Mouse (Mus musculus): ENCODE data around the gene Rassf2. TPM values are rescaled to one million over a fixed set of nuclear protein-coding genes. Genes with fewer than 3 reads are reported as not detected.

The Rassf2 gene
- polyA plus RNA-seq, 1 experiment from 2014 or later = 25.2 TPM

GRCm38 (mm10) chr2:132053824-132054223 lies 23.8 kb upstream of the Rassf2 start:
- Histone ChIP-seq H3K4me2 (ENCODE audit: low read length) (no peak overlapping the region), H3K27me3 (replicated peaks; ENCODE audit: control insufficient read depth, insufficient read depth, low read length) (no peaks in the 10 kb centered on the region), H3K9ac (ENCODE audit: low read depth, low read length) (no peak overlapping the region), H3K36me3 (ENCODE audit: control insufficient read depth, insufficient read depth, low read length) (peaks cover 30% of the 10 kb centered on the region), H3K4me3 (ENCODE audit: low read length) (no peak overlapping the region), H3K27ac (ENCODE audit: low read depth, low read length) (no peak overlapping the region), H3K9me3 (ENCODE audit: control insufficient read depth, low read length) (no peaks in the 10 kb centered on the region), H3K4me1 (ENCODE audit: control insufficient read depth, insufficient read depth, low read depth, low read length) (no peaks in the 10 kb centered on the region)
- ATAC-seq = no peak
- 89% methylated on average over 4 of the region's 4 CpGs for WGBS

- H3K36me3 ChIP-seq (ENCODE audit: control insufficient read depth, insufficient read depth, low read length) = peaks cover 16% of the 10 kb centered on the region
- no peaks in the 10 kb centered on the region for H3K4me1 ChIP-seq (ENCODE audit: control insufficient read depth, insufficient read depth, low read depth, low read length)
- no peak overlapping the region for H3K9ac ChIP-seq (ENCODE audit: low read depth, low read length)
- 88% methylated on average over 5 of the region's 5 CpGs for WGBS
- H3K4me2 ChIP-seq (ENCODE audit: low read length) = no peak overlapping the region
- H3K27ac ChIP-seq (ENCODE audit: low read depth, low read length) = no peak overlapping the region
- no peak for ATAC-seq
- no peaks in the 10 kb centered on the region for H3K27me3 ChIP-seq (replicated peaks; ENCODE audit: control insufficient read depth, insufficient read depth, low read length)
- no peak overlapping the region for H3K4me3 ChIP-seq (ENCODE audit: low read length)
- H3K9me3 ChIP-seq (ENCODE audit: control insufficient read depth, low read length) = no peaks in the 10 kb centered on the region
Measured at GRCm38 (mm10) chr2:132051798-132052197, 21.7 kb upstream of the Rassf2 start.

- Histone ChIP-seq H3K4me1 (ENCODE audit: control insufficient read depth, insufficient read depth, low read depth, low read length) (no peaks in the 10 kb centered on the region), H3K9me3 (ENCODE audit: control insufficient read depth, low read length) (no peaks in the 10 kb centered on the region), H3K36me3 (ENCODE audit: control insufficient read depth, insufficient read depth, low read length) (peaks cover 3% of the 10 kb centered on the region; the same call in 1 of the 2 replicates), H3K4me2 (ENCODE audit: low read length) (no peak overlapping the region), H3K9ac (ENCODE audit: low read depth, low read length) (no peak overlapping the region), H3K27ac (ENCODE audit: low read depth, low read length) (no peak overlapping the region), H3K27me3 (replicated peaks; ENCODE audit: control insufficient read depth, insufficient read depth, low read length) (no peaks in the 10 kb centered on the region), H3K4me3 (ENCODE audit: low read length) (no peak overlapping the region)
- ATAC-seq = no peak
- 56% methylated on average over 3 of the region's 3 CpGs for WGBS
Measured at GRCm38 (mm10) chr2:132049921-132050320, 19.9 kb upstream of the Rassf2 start.

DNA sequence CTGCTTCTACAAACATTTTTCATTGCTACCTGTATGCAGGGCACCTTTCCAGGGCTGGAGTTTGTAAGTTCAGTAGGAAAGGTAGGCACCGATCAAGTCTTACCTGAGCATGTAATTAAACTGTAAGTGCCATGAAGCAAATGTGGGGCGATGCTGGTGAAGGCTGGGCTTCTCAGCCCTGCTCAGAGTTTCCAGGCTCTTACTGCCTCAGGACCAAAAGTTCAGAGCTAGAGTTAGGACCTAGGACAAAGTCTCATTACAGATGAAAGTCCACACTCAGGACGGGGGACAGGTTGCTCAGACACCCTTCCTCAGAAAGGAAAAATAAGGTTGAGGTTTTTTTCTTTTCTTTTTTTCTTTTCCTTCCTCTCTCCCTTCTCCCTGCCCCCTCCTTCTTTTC lies 19.4 kb upstream of the Rassf2 start:
- ATAC-seq = no peak
- no peaks in the 10 kb centered on the region for H3K27me3 ChIP-seq (replicated peaks; ENCODE audit: control insufficient read depth, insufficient read depth, low read length)
- H3K4me1 ChIP-seq (ENCODE audit: control insufficient read depth, insufficient read depth, low read depth, low read length) = no peaks in the 10 kb centered on the region
- H3K4me2 ChIP-seq (ENCODE audit: low read length) = no peak overlapping the region
- H3K27ac ChIP-seq (ENCODE audit: low read depth, low read length) = no peak overlapping the region
- H3K4me3 ChIP-seq (ENCODE audit: low read length) = no peak overlapping the region
- H3K9me3 ChIP-seq (ENCODE audit: control insufficient read depth, low read length) = no peaks in the 10 kb centered on the region
- WGBS = 84% methylated on average over 3 of the region's 3 CpGs
- peaks cover 2% of the 10 kb centered on the region; the same call in 1 of the 2 replicates for H3K36me3 ChIP-seq (ENCODE audit: control insufficient read depth, insufficient read depth, low read length)
- H3K9ac ChIP-seq (ENCODE audit: low read depth, low read length) = no peak overlapping the region

DNA sequence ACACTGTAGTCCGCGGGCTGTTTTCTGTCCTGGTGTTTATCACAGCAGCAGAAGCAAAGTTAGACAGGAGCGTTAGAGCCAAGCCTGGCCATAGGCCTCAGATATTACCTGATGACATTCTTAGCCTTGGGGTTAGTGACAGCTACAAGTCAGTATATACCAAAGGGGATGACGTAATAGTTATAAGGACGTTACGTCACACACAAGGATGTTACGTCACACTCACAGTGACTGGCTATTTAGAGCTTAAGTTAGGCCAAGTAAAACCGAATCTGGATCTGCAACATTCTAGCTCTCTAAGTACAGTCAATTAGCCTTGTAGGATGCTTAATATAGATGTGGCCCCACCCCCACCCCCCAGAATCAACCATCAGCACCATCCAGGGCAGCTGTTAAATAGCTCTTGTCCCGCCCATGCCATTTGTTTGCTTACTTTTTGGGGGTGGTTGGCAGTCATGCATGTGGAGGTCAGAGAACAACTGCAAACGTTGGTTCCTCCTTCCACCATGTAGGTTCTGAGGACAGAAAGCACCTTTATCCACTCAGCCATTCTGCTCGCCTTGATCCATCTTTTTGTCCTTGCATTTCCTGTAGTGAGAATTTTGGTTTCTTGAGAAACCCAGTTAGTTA lies 18.2 kb upstream of the Rassf2 start:
- no peak overlapping the region for H3K9ac ChIP-seq (ENCODE audit: low read depth, low read length)
- no peaks in the 10 kb centered on the region for H3K4me1 ChIP-seq (ENCODE audit: control insufficient read depth, insufficient read depth, low read depth, low read length)
- no peak overlapping the region for H3K4me2 ChIP-seq (ENCODE audit: low read length)
- WGBS = 90% methylated on average over 11 of the region's 11 CpGs
- H3K9me3 ChIP-seq (ENCODE audit: control insufficient read depth, low read length) = no peaks in the 10 kb centered on the region
- no peak for ATAC-seq
- no peaks in the 10 kb centered on the region for H3K27me3 ChIP-seq (replicated peaks; ENCODE audit: control insufficient read depth, insufficient read depth, low read length)
- H3K27ac ChIP-seq (ENCODE audit: low read depth, low read length) = no peak overlapping the region
- H3K36me3 ChIP-seq (ENCODE audit: control insufficient read depth, insufficient read depth, low read length) = no peaks in the 10 kb centered on the region
- no peak overlapping the region for H3K4me3 ChIP-seq (ENCODE audit: low read length)

GRCm38 (mm10) chr2:132047364-132047763 lies 17.3 kb upstream of the Rassf2 start:
- WGBS = 85% methylated on average over 4 of the region's 4 CpGs
- Histone ChIP-seq H3K9me3 (ENCODE audit: control insufficient read depth, low read length) (no peaks in the 10 kb centered on the region), H3K27me3 (replicated peaks; ENCODE audit: control insufficient read depth, insufficient read depth, low read length) (no peaks in the 10 kb centered on the region), H3K27ac (ENCODE audit: low read depth, low read length) (no peak overlapping the region), H3K4me3 (ENCODE audit: low read length) (no peak overlapping the region), H3K9ac (ENCODE audit: low read depth, low read length) (no peak overlapping the region), H3K36me3 (ENCODE audit: control insufficient read depth, insufficient read depth, low read length) (no peaks in the 10 kb centered on the region), H3K4me1 (ENCODE audit: control insufficient read depth, insufficient read depth, low read depth, low read length) (no peaks in the 10 kb centered on the region), H3K4me2 (ENCODE audit: low read length) (no peak overlapping the region)
- no peak for ATAC-seq

DNA sequence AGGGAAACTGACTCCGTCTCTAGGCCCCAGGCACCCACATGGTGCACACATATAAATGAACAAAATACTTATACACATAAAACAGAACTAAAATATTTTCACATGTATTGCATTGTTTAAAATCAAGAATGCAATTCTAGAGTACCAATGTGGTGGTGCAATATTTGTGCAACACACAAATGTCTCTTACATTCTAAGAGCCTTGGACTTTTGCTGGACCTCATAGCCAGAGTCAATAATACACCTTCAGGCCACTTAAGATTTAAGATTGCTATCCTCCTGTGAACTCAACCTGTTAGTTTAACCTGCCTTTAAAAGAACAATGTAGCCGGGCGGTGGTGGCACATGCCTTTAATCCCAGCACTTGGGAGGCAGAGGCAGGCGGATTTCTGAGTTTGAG lies 16.6 kb upstream of the Rassf2 start:
- no peak overlapping the region for H3K27ac ChIP-seq (ENCODE audit: low read depth, low read length)
- no peaks in the 10 kb centered on the region for H3K9me3 ChIP-seq (ENCODE audit: control insufficient read depth, low read length)
- H3K4me3 ChIP-seq (ENCODE audit: low read length) = no peak overlapping the region
- H3K27me3 ChIP-seq (replicated peaks; ENCODE audit: control insufficient read depth, insufficient read depth, low read length) = no peaks in the 10 kb centered on the region
- ATAC-seq = no peak
- H3K36me3 ChIP-seq (ENCODE audit: control insufficient read depth, insufficient read depth, low read length) = no peaks in the 10 kb centered on the region
- no peak overlapping the region for H3K4me2 ChIP-seq (ENCODE audit: low read length)
- 96% methylated on average over 4 of the region's 4 CpGs for WGBS
- no peaks in the 10 kb centered on the region for H3K4me1 ChIP-seq (ENCODE audit: control insufficient read depth, insufficient read depth, low read depth, low read length)
- H3K9ac ChIP-seq (ENCODE audit: low read depth, low read length) = no peak overlapping the region

GRCm38 (mm10) chr2:132044320-132045274 lies 14.5 kb upstream of the Rassf2 start:
- Histone ChIP-seq H3K4me2 (ENCODE audit: low read length) (no peak overlapping the region), H3K9me3 (ENCODE audit: control insufficient read depth, low read length) (no peaks in the 10 kb centered on the region), H3K4me1 (ENCODE audit: control insufficient read depth, insufficient read depth, low read depth, low read length) (no peaks in the 10 kb centered on the region), H3K4me3 (ENCODE audit: low read length) (no peak overlapping the region), H3K36me3 (ENCODE audit: control insufficient read depth, insufficient read depth, low read length) (no peaks in the 10 kb centered on the region), H3K27me3 (replicated peaks; ENCODE audit: control insufficient read depth, insufficient read depth, low read length) (no peaks in the 10 kb centered on the region), H3K27ac (ENCODE audit: low read depth, low read length) (no peak overlapping the region), H3K9ac (ENCODE audit: low read depth, low read length) (no peak overlapping the region)
- 54% methylated on average over 15 of the region's 15 CpGs for WGBS
- ATAC-seq = no peak

DNA sequence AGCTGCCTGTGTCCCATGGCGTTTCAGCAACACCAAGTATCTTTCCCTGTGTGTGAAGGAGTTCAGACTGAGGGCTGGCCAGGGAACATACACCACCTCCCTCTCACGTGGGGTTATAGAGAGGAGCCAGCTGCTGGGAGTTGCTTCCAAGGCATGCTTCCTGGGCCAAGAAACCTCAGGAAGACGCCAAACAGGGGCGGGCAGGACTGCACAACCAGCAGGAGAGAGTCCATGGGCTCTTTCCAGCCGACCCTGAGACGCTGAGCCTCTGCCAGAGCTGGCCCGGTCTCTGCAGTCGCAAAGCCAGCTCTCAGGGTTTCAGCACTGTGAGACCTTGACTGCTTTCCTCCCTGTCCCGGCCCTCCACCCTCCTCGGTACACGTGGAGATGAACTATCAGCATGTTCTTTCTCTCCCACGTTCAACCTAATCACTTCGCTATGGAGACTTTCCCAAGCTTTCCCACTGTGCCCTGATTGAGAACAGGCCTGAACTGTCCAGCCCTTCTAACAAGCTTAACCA lies 13.1 kb upstream of the Rassf2 start:
- Histone ChIP-seq H3K36me3 (ENCODE audit: control insufficient read depth, insufficient read depth, low read length) (no peaks in the 10 kb centered on the region), H3K4me1 (ENCODE audit: control insufficient read depth, insufficient read depth, low read depth, low read length) (no peaks in the 10 kb centered on the region), H3K27ac (ENCODE audit: low read depth, low read length) (peak overlapping the region; percentile 57), H3K27me3 (replicated peaks; ENCODE audit: control insufficient read depth, insufficient read depth, low read length) (no peaks in the 10 kb centered on the region), H3K4me3 (ENCODE audit: low read length) (no peak overlapping the region), H3K9me3 (ENCODE audit: control insufficient read depth, low read length) (no peaks in the 10 kb centered on the region), H3K4me2 (ENCODE audit: low read length) (0 out of 2 replicates have a peak overlapping the region, but pooled peaks have one; percentile 4), H3K9ac (ENCODE audit: low read depth, low read length) (no peak overlapping the region)
- peak; percentile 95 for ATAC-seq
- 43% methylated on average over 13 of the region's 13 CpGs for WGBS

All from hindbrain, embryonic 16.5 days (tissue).